Mouse (Mus musculus) heart, postnatal 25 days (tissue): ENCODE measurements around the gene Glrx3. TPM values are rescaled to one million over a fixed set of nuclear protein-coding genes. Genes with fewer than 3 reads are reported as not detected.
A peak's percentile ranks its signal among the peaks of the same experiment; 100 is the strongest.

Source experiments
- DNase-seq: peaks from one replicate; pipeline ENCODE4 v3.0.0; 2022; ENCODE audit warnings: low spot score
- intact Hi-C: fragments of 180-260 bp; cut with DNase I; formaldehyde crosslinking; loops from one replicate; pipeline ENCODE4 v1.15.1; 2025
- total RNA-seq, 2 experiments: library from RNA; stranded (reverse); gene quantifications; 2 replicates each; pipeline ENCODE4 v1.2.3; 2021

Gene Glrx3
- total RNA-seq, 2 experiments from 2014 or later: 133 to 136 TPM

GRCm38 (mm10) chr7:137468174-137468573 is 30.8 kb downstream of the Glrx3 start:
- intact Hi-C loops: loop anchor here (5.0 to 10.0 kb wide), 2 partner anchors 143 to 1631 kb away; no protein-coding TSS in a partner anchor

GRCm38 (mm10) chr7:137471431-137472120 is 34.2 kb downstream of the Glrx3 start:
- intact Hi-C loops: no loop called here
- DNase-seq: no peak

More at GRCm38 (mm10) chr7:137468174-137468573, 30.8 kb downstream of the Glrx3 start:
- no peak for DNase-seq

GRCm38 (mm10) chr7:137472149-137472548 is 34.7 kb downstream of the Glrx3 start:
- no peak for DNase-seq

GRCm38 (mm10) chr7:137477950-137478620 is 40.7 kb downstream of the Glrx3 start:
- peak; percentile 74 for DNase-seq

More at GRCm38 (mm10) chr7:137472149-137472548, 34.7 kb downstream of the Glrx3 start:
- intact Hi-C loops: no loop called here

GRCm38 (mm10) chr7:137478621-137478982 is 41.2 kb downstream of the Glrx3 start:
- intact Hi-C loops: loop anchor here (1.0 to 5.0 kb wide), 4 partner anchors 72 to 1349 kb away; no protein-coding TSS in a partner anchor
- no peak for DNase-seq

More at GRCm38 (mm10) chr7:137477950-137478620, 40.7 kb downstream of the Glrx3 start:
- intact Hi-C loops: loop anchor here (1.0 to 5.0 kb wide), 4 partner anchors 72 to 1349 kb away; no protein-coding TSS in a partner anchor

- DNase-seq: no peak
- intact Hi-C loops: loop anchor here (5.0 kb wide), 1 partner anchor 301 kb away; no protein-coding TSS in a partner anchor
Measured at GRCm38 (mm10) chr7:137480839-137481238, 43.4 kb downstream of the Glrx3 start.

GRCm38 (mm10) chr7:137483987-137484386 is 46.6 kb downstream of the Glrx3 start:
- intact Hi-C loops: loop anchor here (5.0 kb wide), 1 partner anchor 298 kb away; no protein-coding TSS in a partner anchor
- DNase-seq: no peak

- intact Hi-C loops: no loop called here
- DNase-seq: no peak
Measured at GRCm38 (mm10) chr7:137488391-137488790, 51.0 kb downstream of the Glrx3 start.

GRCm38 (mm10) chr7:137490711-137491110 is 53.3 kb downstream of the Glrx3 start:
- intact Hi-C loops: no loop called here
- no peak for DNase-seq

- intact Hi-C loops: no loop called here
- DNase-seq: no peak
Measured at GRCm38 (mm10) chr7:137492307-137492973, 55.0 kb downstream of the Glrx3 start.

GRCm38 (mm10) chr7:137498736-137499135 is 61.3 kb downstream of the Glrx3 start:
- intact Hi-C loops: no loop called here
- DNase-seq: no peak

GRCm38 (mm10) chr7:137517588-137517987 is 80.2 kb downstream of the Glrx3 start:
- DNase-seq: no peak

GRCm38 (mm10) chr7:137518028-137518576 is 80.7 kb downstream of the Glrx3 start:
- peak; percentile 17 for DNase-seq
- intact Hi-C loops: no loop called here

More at GRCm38 (mm10) chr7:137517588-137517987, 80.2 kb downstream of the Glrx3 start:
- intact Hi-C loops: no loop called here

Other genes with a start within 250 kb of the Glrx3 start
- 10 to 100 TPM in 1 of 2 experiments, 1 to 10 TPM in 1; 8.9 to 10.9 TPM for gene Ebf3, start 123.2 kb upstream of the Glrx3 start, total RNA-seq
- 1 to 10 TPM; 6.9 to 7.8 TPM for gene 9430038I01Rik, start 26.9 kb upstream of the Glrx3 start, total RNA-seq